Mouse (Mus musculus) stomach, postnatal 0 days (tissue): ENCODE measurements around the gene Spout1.

ENCODE experiments used
- CTCF ChIP-seq: IDR thresholded peaks from 2 replicates; pipeline ENCODE4 v1.5.1; 2016; ENCODE audit warnings: antibody characterized with exemption, low read depth, mild to moderate bottlenecking, moderate library complexity
- EP300 ChIP-seq: optimal IDR thresholded peaks from 2 replicates; pipeline ENCODE3; 2016; ENCODE audit warnings: antibody characterized with exemption

DNA sequence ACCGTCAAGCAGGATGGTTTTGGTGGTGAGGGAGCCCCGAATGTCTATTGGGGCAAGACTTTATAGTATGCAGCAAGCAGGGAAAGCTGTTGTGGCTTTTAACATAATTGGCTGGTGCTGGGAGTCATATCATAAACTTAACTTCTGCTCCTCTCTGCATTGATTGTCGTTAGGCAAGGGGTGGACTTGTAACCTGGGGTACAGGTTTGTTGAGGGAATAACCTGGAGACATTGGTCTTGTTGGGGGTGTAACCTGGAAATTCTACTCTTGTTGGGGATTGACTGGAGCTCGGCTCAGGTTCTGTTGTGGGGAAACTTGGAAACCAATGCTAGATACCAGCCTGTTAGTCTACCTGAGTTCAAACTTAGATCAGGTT, 33.9 kb upstream of the Spout1 start:
- TF ChIP-seq CTCF, result no peak
- no peak for TF ChIP-seq EP300
